Mouse (Mus musculus) left cerebral cortex, adult 8-10 months (tissue): ENCODE measurements at regions not wholly inside any gene's neighbourhood (a gene's known extent, or its start where the extent isn't known, plus 50 kb on each side); places are given as distances from the start of the nearest gene placed in this dataset.

Source experiments
- DNase-seq, 2 experiments: peaks; one replicate each; pipeline ENCODE4 v3.0.0; 2022; ENCODE audit warnings: low spot score in 2 of 2

- no peak for DNase-seq
These were observed 82.2 kb downstream of the Il20rb start for GRCm38 (mm10) chr9:100404426-100404825.

- DNase-seq, result peak in 1 of 2 experiments; percentile 12
These were observed 86.2 kb downstream of the Il20rb start for GRCm38 (mm10) chr9:100400366-100400765.

- DNase-seq, result no peak
These were observed 90.2 kb downstream of the Il20rb start for GRCm38 (mm10) chr9:100396340-100396910.

GRCm38 (mm10) chr9:100395711-100396110 is 90.9 kb downstream of the Il20rb start:
- DNase-seq, result peak; percentile 18 to 60

- no peak for DNase-seq
These were observed 92.0 kb downstream of the Il20rb start for GRCm38 (mm10) chr9:100394632-100395031.

GRCm38 (mm10) chr9:100394166-100394565 is 92.4 kb downstream of the Il20rb start:
- DNase-seq, result no peak

GRCm38 (mm10) chr9:100392262-100392661 is 94.3 kb downstream of the Il20rb start:
- DNase-seq, result no peak

GRCm38 (mm10) chr9:100391566-100392213 is 94.9 kb downstream of the Il20rb start:
- DNase-seq, result no peak

GRCm38 (mm10) chr9:100388393-100388792 is 98.2 kb downstream of the Il20rb start:
- no peak for DNase-seq

- no peak for DNase-seq
These were observed 99.4 kb downstream of the Il20rb start for GRCm38 (mm10) chr9:100387171-100387685.

- peak; percentile 21 to 26 for DNase-seq
These were observed 104.1 kb downstream of the Il20rb start for GRCm38 (mm10) chr9:100382492-100382891.

GRCm38 (mm10) chr9:100369921-100370320 is 116.7 kb downstream of the Il20rb start:
- no peak for DNase-seq

- DNase-seq, result no peak
These were observed 119.8 kb downstream of the Il20rb start for GRCm38 (mm10) chr9:100366816-100367215.

- DNase-seq, result no peak
These were observed 126.5 kb downstream of the Il20rb start for GRCm38 (mm10) chr9:100359934-100360716.

GRCm38 (mm10) chr9:100357553-100357952 is 129.0 kb downstream of the Il20rb start:
- no peak for DNase-seq

GRCm38 (mm10) chr9:100340796-100341195 is 145.8 kb downstream of the Il20rb start:
- DNase-seq, result peak in 1 of 2 experiments; percentile 66

GRCm38 (mm10) chr9:100307765-100308164 is 178.8 kb downstream of the Il20rb start:
- no peak for DNase-seq

- DNase-seq, result no peak
These were observed 179.2 kb downstream of the Il20rb start for GRCm38 (mm10) chr9:100307364-100307763.

GRCm38 (mm10) chr9:100303762-100304161 is 182.8 kb downstream of the Il20rb start:
- no peak for DNase-seq

- peak in 1 of 2 experiments; percentile 15 for DNase-seq
These were observed 185.0 kb downstream of the Il20rb start for GRCm38 (mm10) chr9:100301613-100302012.

GRCm38 (mm10) chr9:100277361-100277760 is 209.2 kb downstream of the Il20rb start:
- no peak for DNase-seq
